Comparison of ENCODE assay signal across 9 mouse cellular contexts in genomic region chr9:50746214-50746677, GRCm38 (mm10). TPM values are rescaled to one million over a fixed set of nuclear protein-coding genes. Genes with fewer than 3 reads are reported as not detected.
DNase-seq lines count a peak whose midpoint lies in the region; ATAC-seq and TF ChIP-seq lines count a peak whose summit lies in the region.
"Had no signal": no experiment of that assay in that cellular context is flagged by ENCODE, and none has a peak within 500 bp of the region (broad histone marks: within the 10 kb centered on the region; RNA-seq: fewer than 3 reads in every experiment).

Gene 2310030G06Rik (minus strand): TSS chr9:50746536.

- H3K79me2 ChIP-seq in heart, adult 2 months (replicated peaks; ENCODE audit: control insufficient read depth, insufficient read depth, low read length), result no peaks in the 10 kb centered on the region

- H3K4me3 ChIP-seq in heart, adult 2 months, result peak within 1 kb of the TSS; percentile 35
- peak within 1 kb of the TSS; percentile 28 for H3K4me3 ChIP-seq in hindbrain, embryonic 12.5 days
- H3K4me3 ChIP-seq in limb, embryonic 15.5 days, result peak within 1 kb of the TSS; percentile 31
- peak within 1 kb of the TSS; percentile 34 for H3K4me3 ChIP-seq in midbrain, postnatal 0 days (ENCODE audit: low read depth, low read length)

- peak within 1 kb of the TSS; percentile 56 for H3K9ac ChIP-seq in heart, adult 2 months (ENCODE audit: low read depth, low read length)
- peak within 1 kb of the TSS; percentile 48; the same call in 1 of the 2 replicates for H3K9ac ChIP-seq in hindbrain, embryonic 12.5 days
- H3K9ac ChIP-seq in limb, embryonic 15.5 days, result peak within 1 kb of the TSS; percentile 8; the same call in 1 of the 2 replicates
- no peak within 1 kb of the TSS; the same call in 1 of the 2 replicates for H3K9ac ChIP-seq in midbrain, postnatal 0 days (replicated peaks; ENCODE audit: low read length, poor library complexity, severe bottlenecking)

- intact Hi-C loops in heart, adult 2 months (cut with DNase I), result no loop called here
- intact Hi-C loops in heart, postnatal 36 days (cut with DNase I), result no loop called here

- no peak for TF ChIP-seq EP300 in heart, adult 2 months (IDR thresholded peaks at IDR 0.05; ENCODE audit: insufficient read depth, low read depth, low read length)

- peaks cover 2% of the 10 kb centered on the region for H3K4me1 ChIP-seq in heart, adult 2 months (ENCODE audit: control insufficient read depth, insufficient read depth, low read length)
- H3K4me1 ChIP-seq in hindbrain, embryonic 12.5 days, result peaks cover 7% of the 10 kb centered on the region
- H3K4me1 ChIP-seq in limb, embryonic 15.5 days, result peaks cover 12% of the 10 kb centered on the region
- no peaks in the 10 kb centered on the region for H3K4me1 ChIP-seq in midbrain, postnatal 0 days (ENCODE audit: insufficient read depth, low read length)

- peak within 1 kb of the TSS; percentile 55 for H3K4me2 ChIP-seq in hindbrain, embryonic 12.5 days (replicated peaks)
- peak within 1 kb of the TSS; percentile 45 for H3K4me2 ChIP-seq in limb, embryonic 15.5 days
- peak within 1 kb of the TSS; percentile 58 for H3K4me2 ChIP-seq in midbrain, postnatal 0 days (ENCODE audit: low read depth, low read length, poor library complexity, severe bottlenecking)

- WGBS in heart, adult 2 months, result 8% methylated on average over 19 of the region's 19 CpGs
- WGBS in hindbrain, embryonic 12.5 days, result 3% methylated on average over 19 of the region's 19 CpGs
- WGBS in limb, embryonic 15.5 days, result 2% methylated on average over 19 of the region's 19 CpGs
- WGBS in midbrain, postnatal 0 days, result 4% methylated on average over 19 of the region's 19 CpGs

- peak within 1 kb of the TSS; percentile 34 for H3K27ac ChIP-seq in heart, adult 2 months
- no peak within 1 kb of the TSS for H3K27ac ChIP-seq in hindbrain, embryonic 12.5 days
- peak within 1 kb of the TSS; percentile 5; the same call in 1 of the 2 replicates for H3K27ac ChIP-seq in limb, embryonic 15.5 days
- H3K27ac ChIP-seq in midbrain, postnatal 0 days (ENCODE audit: low read depth, low read length), result no peak within 1 kb of the TSS

- no peak for DNase-seq in heart, adult 2 months
- no peak for DNase-seq in heart, postnatal 36 days
- DNase-seq in embryo, embryonic 11 days, result peak; percentile 61
- DNase-seq in midbrain, postnatal 0 days (ENCODE audit: low spot score), result peak; percentile 28
- DNase-seq in thymus, postnatal 0 days (ENCODE audit: low spot score), result no peak
- no peak for DNase-seq in B cell, adult 2 months

- 0 out of 2 replicates have a peak, but pooled peaks have one; percentile 13 for TF ChIP-seq POLR2A in heart, adult 2 months (IDR thresholded peaks at IDR 0.05; ENCODE audit: insufficient read depth, low read depth, low read length)

- ATAC-seq in hindbrain, embryonic 12.5 days (ENCODE audit: low FRiP score), result no peak
- ATAC-seq in limb, embryonic 15.5 days (ENCODE audit: insufficient number of reproducible peaks, low FRiP score, low TSS enrichment, low read depth), result no peak
- ATAC-seq in midbrain, postnatal 0 days (ENCODE audit: low FRiP score), result no peak

- no peaks in the 10 kb centered on the region for H3K9me3 ChIP-seq in hindbrain, embryonic 12.5 days (replicated peaks)
- no peaks in the 10 kb centered on the region for H3K9me3 ChIP-seq in limb, embryonic 15.5 days
- H3K9me3 ChIP-seq in midbrain, postnatal 0 days (ENCODE audit: low read length), result no peaks in the 10 kb centered on the region

- no peaks in the 10 kb centered on the region for H3K36me3 ChIP-seq in heart, adult 2 months (ENCODE audit: control insufficient read depth, insufficient read depth, low read length)
- H3K36me3 ChIP-seq in hindbrain, embryonic 12.5 days, result no peaks in the 10 kb centered on the region
- H3K36me3 ChIP-seq in limb, embryonic 15.5 days, result no peaks in the 10 kb centered on the region
- no peaks in the 10 kb centered on the region for H3K36me3 ChIP-seq in midbrain, postnatal 0 days (ENCODE audit: insufficient read depth, low read length)

- no peaks in the 10 kb centered on the region for H3K27me3 ChIP-seq in heart, adult 2 months (ENCODE audit: control insufficient read depth, insufficient read depth, low read length)
- H3K27me3 ChIP-seq in hindbrain, embryonic 12.5 days, result peaks cover 25% of the 10 kb centered on the region
- no peaks in the 10 kb centered on the region for H3K27me3 ChIP-seq in limb, embryonic 15.5 days
- H3K27me3 ChIP-seq in midbrain, postnatal 0 days (ENCODE audit: insufficient read depth, low read length), result no peaks in the 10 kb centered on the region

- peak; percentile 43 for TF ChIP-seq CTCF in heart, adult 2 months (IDR thresholded peaks at IDR 0.05)
- peak; percentile 43 for TF ChIP-seq CTCF in midbrain, postnatal 0 days (IDR thresholded peaks at IDR 0.05)

RNA-seq across cellular contexts. Expression of gene 2310030G06Rik, which starts in this region (rescaled TPM):
- 1 to 10 TPM; 2.9 to 4.3 TPM for total RNA-seq in heart, adult 2 months (2021)
- polyA plus RNA-seq in heart, adult 2 months (2012; rRNA removed), result 5.6 and 7.4 TPM in 2 replicates
- total RNA-seq in heart, postnatal 36 days (2021), result 1 to 10 TPM; 2.5 to 5.5 TPM
- polyA plus RNA-seq in hindbrain, embryonic 12.5 days (2016; fragmentation: Nextera tagmentation; extraction: Ambion mirVana), result 2.5 TPM in 2 replicates
- 5.6 and 6.7 TPM in 2 replicates for polyA plus RNA-seq in limb, embryonic 15.5 days (2015; fragmentation: Nextera tagmentation; extraction: Ambion mirVana)
- 1.3 and 1.5 TPM in 2 replicates for total RNA-seq in midbrain, postnatal 0 days (2014; rRNA removed)
- 2.9 and 3.3 TPM in 2 replicates for polyA plus RNA-seq in midbrain, postnatal 0 days (2015; fragmentation: Nextera tagmentation; extraction: Ambion mirVana)
- 6.2 and 6.3 TPM in 2 replicates for polyA plus RNA-seq in thymus, postnatal 0 days (2015; fragmentation: Nextera tagmentation; extraction: Ambion mirVana)
- total RNA-seq: neutrophil, adult 5-6 weeks had no signal

Comparison
In these comparisons a context has a peak if more than half of its experiments do, and no peak if none do; other contexts are left out.
1. DNase-seq: peak in embryo, embryonic 11 days (single experiment) and midbrain, postnatal 0 days (single experiment); none in heart, adult 2 months (0 of 2), heart, postnatal 36 days (0 of 2), thymus, postnatal 0 days (single experiment) and B cell, adult 2 months (0 of 2).
2. H3K27ac ChIP-seq: peak in heart, adult 2 months (single experiment) and limb, embryonic 15.5 days (single experiment); none in hindbrain, embryonic 12.5 days (single experiment) and midbrain, postnatal 0 days (single experiment).
3. Peak in every context shown above with its lines, with median percentiles within 50 percentile points of each other: H3K4me3 ChIP-seq and H3K4me2 ChIP-seq.